Mouse (Mus musculus): Measurements from ENCODE around the gene Prkca.

DNA sequence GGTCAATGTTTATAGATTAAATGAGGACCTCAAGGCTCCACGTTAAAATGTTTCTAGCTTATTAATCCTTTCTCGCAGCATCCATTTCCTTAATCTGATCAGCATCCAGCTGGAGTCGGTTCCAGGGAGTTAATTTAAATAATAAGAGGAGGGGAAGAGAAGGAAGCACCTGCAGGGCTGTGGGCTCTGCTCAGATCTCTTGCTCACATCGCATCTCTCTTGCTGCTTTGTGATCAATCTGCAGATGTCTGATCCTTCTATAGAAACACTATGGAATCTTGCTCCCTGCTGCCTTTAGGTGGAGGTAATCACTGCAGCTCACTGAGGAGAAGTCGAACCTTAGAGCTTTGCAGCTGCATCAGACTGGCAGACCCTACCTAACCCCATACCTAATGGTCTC lies 58.7 kb downstream of the Prkca start:
- TF ChIP-seq CTCF (IDR thresholded peaks at IDR 0.05; ENCODE audit: extremely low read depth, insufficient read depth, low read length) (no peak), POLR2A (IDR thresholded peaks at IDR 0.05; ENCODE audit: extremely low read depth, insufficient read depth, low read length) (no peak)
